Mouse (Mus musculus) megakaryocyte progenitor cell, adult 5-6 weeks (primary cell): ENCODE measurements around the gene Rnf8. TPM values are rescaled to one million over a fixed set of nuclear protein-coding genes. Genes with fewer than 3 reads are reported as not detected.

ENCODE experiments used
- ATAC-seq: replicated peaks from 2 replicates; pipeline ENCODE4 v1.8.0; 2016; ENCODE audit warnings: mild to moderate bottlenecking, moderate TSS enrichment, inconsistent platforms; ENCODE audit not compliant: poor library complexity
- total RNA-seq, 2 experiments: library from RNA; stranded (forward) in 1 of 2; stranded (reverse) in 1 of 2; fragments of 157-497, 149-512 nt in 1 of 2; fragments of 200-1000 nt in 1 of 2; gene quantifications; 2 replicates each; pipeline versions ENCODE4 v1.2.3 to v1.2.4; 2015 to 2017

Gene Rnf8
- total RNA-seq, 2 experiments from 2014 or later, result 19.9 to 42.2 TPM

GRCm38 (mm10) chr17:29679038-29679767 lies 64.6 kb downstream of the Rnf8 start:
- ATAC-seq, result no peak

- no peak for ATAC-seq
Measured at GRCm38 (mm10) chr17:29680174-29680573, 65.6 kb downstream of the Rnf8 start.

GRCm38 (mm10) chr17:29680921-29681320 lies 66.3 kb downstream of the Rnf8 start:
- ATAC-seq, result no peak

- ATAC-seq, result no peak
Measured at GRCm38 (mm10) chr17:29681669-29682068, 67.1 kb downstream of the Rnf8 start.

- no peak for ATAC-seq
Measured at GRCm38 (mm10) chr17:29682261-29682660, 67.7 kb downstream of the Rnf8 start.

- ATAC-seq, result no peak
Measured at GRCm38 (mm10) chr17:29683127-29683526, 68.5 kb downstream of the Rnf8 start.

- ATAC-seq, result peak; percentile 49
Measured at GRCm38 (mm10) chr17:29684275-29684674, 69.7 kb downstream of the Rnf8 start.

- ATAC-seq, result peak; percentile 58
Measured at GRCm38 (mm10) chr17:29686771-29687170, 72.2 kb downstream of the Rnf8 start.

GRCm38 (mm10) chr17:29687373-29687772 lies 72.8 kb downstream of the Rnf8 start:
- ATAC-seq, result no peak

- no peak for ATAC-seq
Measured at GRCm38 (mm10) chr17:29688610-29689009, 74.0 kb downstream of the Rnf8 start.

- ATAC-seq, result 0 out of 2 replicates have a peak, but pooled peaks have one; percentile 21
Measured at GRCm38 (mm10) chr17:29690257-29690656, 75.7 kb downstream of the Rnf8 start.

- no peak for ATAC-seq
Measured at GRCm38 (mm10) chr17:29692827-29693226, 78.2 kb downstream of the Rnf8 start.

GRCm38 (mm10) chr17:29693571-29693970 lies 79.0 kb downstream of the Rnf8 start:
- ATAC-seq, result no peak

- ATAC-seq, result no peak
Measured at GRCm38 (mm10) chr17:29694516-29694915, 79.9 kb downstream of the Rnf8 start.

Other genes starting within 250 kb of the Rnf8 start
- 41.2 and 52.7 TPM in 2 replicates for gene Pim1, start 124.0 kb upstream of the Rnf8 start, total RNA-seq (2015)
- gene Pim1, start 124.0 kb upstream of the Rnf8 start, total RNA-seq (2017), result 91.2 and 94.5 TPM in 2 replicates
- 0.17 TPM in 1 of 2 replicates, not detected in the other for gene Gm17657, start 65.2 kb upstream of the Rnf8 start, total RNA-seq (2015)
- not detected in 2 replicates for gene Gm17657, start 65.2 kb upstream of the Rnf8 start, total RNA-seq (2017)
- 21.7 and 24.8 TPM in 2 replicates for gene Tbc1d22b, start 65.0 kb upstream of the Rnf8 start, total RNA-seq (2015)
- 9.3 and 11.3 TPM in 2 replicates for gene Tbc1d22b, start 65.0 kb upstream of the Rnf8 start, total RNA-seq (2017)
- not detected in 2 replicates for gene Tmem217, start 62.4 kb upstream of the Rnf8 start, total RNA-seq (2015)
- gene Tmem217, start 62.4 kb upstream of the Rnf8 start, total RNA-seq (2017), result 0.10 TPM in 1 of 2 replicates, not detected in the other
- 0.68 and 0.94 TPM in 2 replicates for gene Gm28043, start 86 bp downstream of the Rnf8 start, total RNA-seq (2015)
- 5.6 and 7.5 TPM in 2 replicates for gene Gm28043, start 86 bp downstream of the Rnf8 start, total RNA-seq (2017)
- 16.5 and 37.1 TPM in 2 replicates for gene Cmtr1, start 45.8 kb downstream of the Rnf8 start, total RNA-seq (2015)
- gene Cmtr1, start 45.8 kb downstream of the Rnf8 start, total RNA-seq (2017), result 136 and 148 TPM in 2 replicates
- gene Ccdc167, start 102.3 kb downstream of the Rnf8 start, total RNA-seq (2015), result 19.1 and 20.1 TPM in 2 replicates
- 6.3 and 11.3 TPM in 2 replicates for gene Ccdc167, start 102.3 kb downstream of the Rnf8 start, total RNA-seq (2017)